Mouse (Mus musculus): ENCODE results near the gene Nkiras2.
"Not testable (repeated sequence)": the region's sequence is repeated elsewhere in the genome, so short reads cannot be mapped to it uniquely, and the experiment has no call there.

Gene Nkiras2

DNA sequence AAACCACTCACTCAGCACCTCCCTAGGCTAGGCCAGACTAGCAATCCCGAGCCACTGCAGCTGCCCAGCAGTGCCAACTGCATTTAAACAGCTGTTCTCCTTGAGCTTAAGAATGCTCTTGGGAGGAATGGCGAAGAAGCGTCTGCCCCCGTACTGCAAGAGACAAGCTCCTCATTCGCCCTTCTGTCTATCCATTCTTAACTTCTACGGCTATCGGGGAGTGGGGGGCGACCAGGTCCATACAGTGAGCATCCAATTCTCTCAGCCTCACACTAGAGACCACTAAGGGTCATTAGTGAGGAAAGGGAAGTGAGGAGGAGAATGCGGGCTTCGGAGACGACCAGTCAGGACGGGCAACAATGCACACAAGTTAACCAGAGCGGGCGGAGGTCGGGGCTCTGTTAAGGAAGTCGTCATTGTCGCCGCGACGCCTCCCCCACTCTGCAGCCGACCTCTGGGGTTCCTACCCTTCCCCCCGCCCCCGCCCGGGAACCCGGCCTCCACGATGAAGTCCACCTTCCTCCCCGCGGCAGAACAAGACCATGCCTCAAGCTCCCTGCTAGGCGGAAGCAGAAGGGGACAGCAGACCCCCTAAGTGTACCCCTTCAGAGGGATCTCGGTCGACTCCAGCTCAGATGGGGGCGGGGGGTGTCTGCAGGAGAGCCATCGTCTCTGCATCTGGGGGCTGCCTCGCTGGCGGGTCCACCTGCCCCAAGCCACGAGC, at the start of gene Nkiras2:
TSS of gene Nkiras2 (plus strand) at position 484 of the 724 bp plus-strand sequence.
- peak; percentile 35 for DNase-seq

DNA sequence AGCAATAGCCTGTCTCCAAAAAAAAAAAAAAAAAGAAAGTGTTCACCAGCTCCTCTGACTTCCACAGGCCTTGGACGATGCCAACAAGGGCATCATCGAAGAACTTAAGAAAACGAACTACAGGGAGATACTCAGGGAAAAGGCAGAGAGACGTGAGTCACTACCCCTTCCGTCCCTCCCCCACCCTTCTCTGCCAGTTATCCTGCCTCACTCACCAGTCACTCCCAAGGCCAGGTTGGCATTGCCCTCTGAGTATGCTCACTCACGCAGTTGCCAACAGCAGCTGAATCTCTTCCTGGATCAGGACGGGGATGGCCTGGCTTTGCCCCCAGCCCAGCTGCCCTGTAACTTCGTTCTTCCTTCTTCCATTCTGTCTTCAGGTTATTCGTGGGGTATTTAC, 49.3 kb upstream of the Nkiras2 start:
- no peak for DNase-seq

DNA sequence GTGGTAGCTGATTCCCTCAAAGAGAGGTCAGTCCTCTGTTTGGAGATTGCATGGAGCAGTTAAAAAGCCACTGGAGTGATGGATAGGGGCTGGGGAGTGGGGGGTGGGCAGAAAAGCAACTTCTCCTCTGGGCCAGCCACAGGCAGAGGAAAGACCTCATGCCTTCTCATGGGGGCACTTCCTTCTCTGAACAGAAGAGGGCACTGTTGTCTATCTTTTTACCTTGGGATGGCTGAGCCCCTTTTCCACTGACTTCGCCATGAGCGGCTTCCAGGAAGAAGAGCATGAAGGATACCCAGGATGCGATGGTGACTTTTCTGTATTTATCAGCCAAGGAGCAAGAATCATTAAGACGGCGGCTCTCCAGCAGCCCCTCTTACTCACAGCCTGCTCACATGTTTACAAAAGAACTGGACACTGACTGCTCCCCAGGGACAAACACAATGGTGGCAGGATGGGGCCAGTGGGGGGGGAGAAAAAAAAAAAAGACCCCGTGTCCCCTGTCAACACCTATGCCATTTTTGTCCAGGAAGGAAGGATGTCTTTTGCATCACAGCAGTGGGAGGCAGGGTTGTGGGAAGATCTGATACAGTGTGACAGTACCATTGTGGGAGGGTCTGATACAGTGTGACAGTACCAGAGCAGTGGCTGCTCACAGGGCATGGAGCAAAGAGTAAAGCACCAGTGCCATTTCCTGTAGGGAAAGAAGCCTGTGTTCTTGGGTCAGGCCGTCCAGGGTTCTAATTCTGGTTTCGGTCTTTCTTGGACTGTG, 48.4 kb upstream of the Nkiras2 start:
- DNase-seq, result peak; percentile 49

DNA sequence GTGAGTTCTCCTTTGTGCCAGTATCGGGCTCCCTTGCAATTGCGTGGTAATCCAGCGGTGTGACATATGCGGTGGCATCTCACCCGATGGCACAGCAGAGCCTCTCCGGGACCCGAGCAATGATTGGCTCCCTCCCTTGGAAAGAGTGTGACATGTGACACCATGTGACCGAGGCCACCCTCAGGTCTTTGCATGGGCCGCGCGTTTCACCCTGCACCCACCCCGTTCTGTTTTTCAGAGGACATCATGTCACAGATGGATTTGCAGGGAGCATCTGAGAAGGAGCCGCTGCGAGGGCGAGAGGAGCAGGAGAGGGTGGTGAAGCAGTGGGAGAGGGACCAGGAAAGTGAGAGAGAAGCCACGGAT, 47.9 kb upstream of the Nkiras2 start:
- DNase-seq, result peak; percentile 26

DNA sequence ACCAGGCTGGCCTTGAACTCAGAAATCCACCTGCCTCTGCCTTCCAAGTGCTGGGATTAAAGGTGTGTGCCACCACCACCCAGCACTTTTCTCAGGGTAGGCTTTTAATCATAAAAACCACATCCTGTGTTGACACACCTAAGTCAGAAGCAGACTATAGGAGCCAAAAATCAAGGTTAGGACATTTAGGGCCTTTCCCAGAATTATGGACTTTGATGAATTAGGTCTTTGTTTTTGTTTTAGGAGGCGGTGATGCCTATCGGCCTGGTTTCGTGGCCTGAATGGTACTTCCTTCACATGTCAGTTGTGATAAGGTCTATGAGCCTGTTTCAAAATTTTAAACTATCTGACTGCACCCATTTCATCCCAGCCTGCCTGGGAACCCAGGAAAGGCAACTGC, 44.9 kb upstream of the Nkiras2 start:
- DNase-seq, result no peak

DNA sequence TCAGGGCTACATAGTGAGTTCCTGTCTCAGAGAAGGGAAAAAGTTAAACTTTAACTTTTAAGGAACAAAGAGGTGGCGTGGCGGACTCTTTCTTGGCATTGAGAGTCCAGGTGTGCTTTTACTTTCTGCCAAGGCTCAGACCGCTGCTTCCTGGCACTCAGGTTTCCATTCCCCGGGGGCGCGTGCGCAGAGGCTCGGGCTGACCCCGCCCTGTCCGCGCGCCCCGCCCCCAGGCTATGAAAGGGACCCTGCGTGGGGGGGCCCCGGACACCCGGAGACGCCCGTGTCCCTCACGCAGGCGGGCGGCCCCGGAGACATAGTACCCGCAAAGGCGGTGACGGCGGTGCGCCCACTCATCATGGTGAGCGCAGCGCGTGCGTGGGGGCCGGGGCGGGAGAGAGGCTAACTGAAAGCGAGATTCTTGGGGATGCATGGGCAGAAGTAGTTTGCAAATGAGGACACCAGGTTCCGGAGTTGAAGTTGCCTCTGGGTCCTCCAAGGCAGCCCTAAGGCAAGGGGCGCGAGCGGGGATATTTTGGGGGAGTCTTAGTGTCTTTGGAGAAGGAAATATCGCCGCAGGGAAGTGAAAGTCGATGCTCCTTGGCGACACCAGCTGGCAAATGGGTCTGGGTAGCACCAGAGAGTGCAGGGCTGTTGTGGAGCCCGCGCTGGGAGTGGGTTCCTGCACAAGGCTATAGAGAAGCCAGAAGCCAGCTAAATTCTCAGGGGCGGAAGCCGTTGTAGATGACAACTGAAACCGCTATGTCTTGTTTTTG, 44.1 kb upstream of the Nkiras2 start, which contains the start of gene Cnp:
TSS of gene Cnp (plus strand) at position 197 of the 776 bp plus-strand sequence.
- DNase-seq, result peak; percentile 58

DNA sequence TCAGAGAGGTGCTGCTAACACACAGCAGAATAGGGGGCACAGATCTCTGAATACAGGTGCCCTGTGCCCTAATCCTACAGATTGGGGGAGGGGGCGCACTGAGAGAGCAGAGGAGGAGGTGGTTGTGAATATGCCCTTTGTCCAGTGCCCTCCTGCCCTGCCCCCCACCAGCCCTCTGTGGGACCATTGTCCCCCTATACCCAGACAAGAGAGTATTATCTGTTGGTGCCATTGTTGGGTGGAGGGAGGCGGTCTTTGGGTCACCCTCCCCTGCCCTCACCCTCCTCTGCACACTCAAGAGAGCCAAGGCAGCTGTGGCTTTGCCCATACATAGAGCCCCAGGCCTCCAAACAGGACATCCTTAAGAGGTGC, 43.6 kb upstream of the Nkiras2 start:
- DNase-seq, result no peak

DNA sequence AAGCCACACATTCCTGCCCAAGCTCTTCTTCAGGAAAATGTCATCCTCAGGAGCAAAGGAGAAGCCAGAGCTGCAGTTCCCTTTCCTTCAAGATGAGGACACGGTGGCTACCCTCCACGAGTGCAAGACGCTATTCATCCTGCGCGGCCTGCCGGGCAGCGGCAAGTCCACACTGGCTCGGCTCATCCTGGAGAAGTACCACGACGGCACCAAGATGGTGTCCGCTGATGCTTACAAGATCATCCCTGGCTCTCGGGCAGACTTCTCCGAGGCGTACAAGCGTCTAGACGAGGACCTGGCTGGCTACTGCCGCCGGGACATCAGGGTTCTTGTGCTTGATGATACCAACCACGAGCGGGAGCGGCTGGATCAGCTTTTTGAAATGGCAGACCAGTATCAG, 42.8 kb upstream of the Nkiras2 start:
- DNase-seq, result no peak

DNA sequence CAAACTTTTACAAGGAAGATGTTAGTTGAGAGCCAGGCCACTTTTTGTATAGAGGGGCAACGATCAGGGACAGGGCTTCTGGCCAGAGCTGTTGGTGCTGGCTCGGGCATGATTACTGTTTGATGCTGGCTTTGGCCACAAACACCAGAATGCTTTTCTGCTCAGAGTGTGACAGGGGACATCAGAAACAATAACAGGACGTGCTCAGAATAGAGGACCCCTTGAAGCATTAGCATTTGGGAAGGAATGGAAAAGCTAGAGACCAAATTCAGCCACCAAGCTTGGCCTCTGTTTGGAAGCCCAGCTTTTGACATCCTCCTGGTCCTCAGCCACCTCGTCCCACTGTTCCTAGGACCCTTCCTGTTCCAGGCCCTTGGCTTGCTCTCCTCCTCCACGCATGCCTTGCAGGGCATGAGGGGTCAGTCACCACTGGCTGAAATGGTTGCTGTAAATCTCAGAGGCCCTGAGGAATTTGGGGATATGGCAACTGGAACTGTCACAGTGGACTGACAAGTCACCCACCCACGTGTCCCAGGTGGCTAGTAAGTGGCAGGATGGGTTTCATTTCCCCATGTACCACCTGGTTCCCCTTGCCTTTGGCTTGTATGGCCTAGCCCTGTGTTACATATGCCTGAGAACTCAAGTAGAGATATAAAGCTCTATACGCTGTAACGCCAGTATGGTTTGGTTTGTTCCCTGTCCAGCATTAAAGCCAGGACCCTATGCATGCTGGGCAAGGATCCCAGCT, 41.0 kb upstream of the Nkiras2 start:
- no peak for DNase-seq

DNA sequence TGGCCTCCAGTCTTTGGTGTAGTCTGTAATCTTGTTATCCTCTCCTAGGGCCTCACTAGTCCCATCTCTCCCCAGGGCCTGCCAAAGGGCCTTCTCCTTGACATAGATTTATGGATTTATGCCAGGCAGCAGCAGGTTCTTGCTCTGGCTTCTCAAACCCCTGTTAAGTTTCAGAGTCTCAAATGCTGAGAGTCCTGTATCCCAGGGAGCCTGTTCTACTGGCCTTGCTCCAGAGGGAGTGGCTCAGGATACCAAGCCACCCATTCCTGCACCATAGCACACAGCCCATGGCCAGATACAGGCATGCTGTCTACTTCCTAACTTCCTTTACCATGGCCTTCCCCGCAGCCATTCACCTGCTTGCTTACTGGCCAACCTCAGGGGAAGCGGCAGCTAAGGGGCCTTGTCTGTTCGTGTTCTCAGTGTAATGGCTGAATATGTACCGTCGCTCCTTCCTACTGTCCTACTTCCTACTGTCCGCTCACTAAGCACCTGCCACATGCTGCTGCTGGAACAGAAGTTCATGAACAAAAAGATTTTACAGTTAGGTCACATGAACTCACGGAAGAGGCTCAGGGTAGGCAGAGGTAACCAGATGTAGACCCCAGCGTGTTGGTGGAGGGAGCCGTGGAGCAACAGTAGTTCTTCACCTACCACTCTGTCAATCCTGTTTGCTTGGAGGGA, 39.8 kb upstream of the Nkiras2 start:
- no peak for DNase-seq

DNA sequence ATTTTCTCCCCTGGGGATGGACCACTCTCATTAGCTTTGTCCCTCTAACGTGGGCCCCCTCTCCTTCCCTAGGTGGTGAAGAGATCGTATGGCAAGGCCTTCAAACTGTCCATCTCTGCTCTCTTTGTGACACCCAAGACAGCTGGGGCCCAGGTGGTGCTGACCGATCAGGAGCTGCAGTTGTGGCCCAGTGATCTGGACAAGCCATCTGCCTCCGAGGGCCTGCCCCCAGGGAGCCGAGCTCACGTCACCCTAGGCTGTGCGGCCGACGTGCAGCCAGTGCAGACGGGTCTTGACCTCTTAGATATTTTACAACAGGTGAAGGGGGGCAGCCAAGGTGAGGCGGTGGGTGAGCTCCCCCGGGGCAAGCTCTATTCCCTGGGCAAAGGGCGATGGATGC, 38.8 kb upstream of the Nkiras2 start:
- DNase-seq, result no peak

DNA sequence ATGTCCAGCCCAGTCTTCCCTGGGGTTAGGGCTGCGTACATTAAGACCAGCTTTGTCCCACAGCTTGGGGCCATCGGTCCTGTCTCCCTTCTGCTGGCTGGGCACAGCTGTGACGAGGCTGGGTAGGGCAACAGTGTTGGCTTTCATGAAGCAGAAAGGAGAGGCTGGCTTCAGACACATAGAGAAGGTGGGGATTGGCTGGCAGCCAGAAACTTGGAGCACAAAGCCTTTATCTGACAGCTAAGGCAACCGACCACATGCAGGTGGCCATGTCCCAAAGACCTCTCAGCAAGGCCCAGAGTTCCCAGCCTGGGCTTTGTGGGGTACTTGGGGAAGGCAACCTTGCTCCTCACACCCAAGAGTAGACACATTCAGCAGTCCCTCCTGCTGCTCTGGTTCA, 37.3 kb upstream of the Nkiras2 start:
- DNase-seq, result no peak

DNA sequence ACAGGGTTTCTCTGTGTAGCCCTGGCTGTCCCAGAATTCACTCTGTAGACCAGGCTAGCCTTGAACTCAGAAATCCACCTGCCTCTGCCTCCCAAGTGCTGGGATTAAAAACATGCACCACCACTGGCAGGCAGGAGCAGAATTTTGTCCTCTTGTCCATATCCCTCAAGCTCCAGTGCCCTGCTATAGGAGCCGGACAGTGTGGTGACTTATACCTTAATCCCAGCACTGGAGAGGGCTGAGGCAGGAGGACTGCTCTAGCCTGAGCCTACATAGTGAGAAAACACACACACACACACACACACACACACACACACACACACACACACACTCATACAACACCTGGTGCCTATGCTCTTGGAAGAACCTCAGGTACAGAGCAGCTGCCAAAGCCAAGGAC, 36.6 kb upstream of the Nkiras2 start:
- not testable (repeated sequence) for DNase-seq

DNA sequence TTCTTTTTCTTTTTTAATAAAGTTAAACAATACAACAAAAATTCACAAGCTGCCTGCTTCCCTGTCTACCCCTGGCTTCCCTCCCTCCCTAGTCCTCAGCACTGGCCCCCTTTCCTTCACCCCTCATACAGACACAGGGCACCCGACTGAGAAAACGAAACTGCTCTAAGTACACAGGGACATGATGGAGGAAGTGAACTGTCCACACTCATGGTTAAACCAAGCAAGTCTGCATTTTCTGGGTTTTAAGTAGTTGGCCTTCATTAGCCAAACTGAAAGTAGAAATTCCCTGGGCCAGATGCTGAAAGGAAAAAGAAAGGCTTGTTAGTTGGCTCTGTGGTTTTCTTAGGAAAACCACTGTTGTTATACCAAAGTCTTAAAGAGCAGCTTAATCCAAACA, 36.2 kb upstream of the Nkiras2 start:
- no peak for DNase-seq

DNA sequence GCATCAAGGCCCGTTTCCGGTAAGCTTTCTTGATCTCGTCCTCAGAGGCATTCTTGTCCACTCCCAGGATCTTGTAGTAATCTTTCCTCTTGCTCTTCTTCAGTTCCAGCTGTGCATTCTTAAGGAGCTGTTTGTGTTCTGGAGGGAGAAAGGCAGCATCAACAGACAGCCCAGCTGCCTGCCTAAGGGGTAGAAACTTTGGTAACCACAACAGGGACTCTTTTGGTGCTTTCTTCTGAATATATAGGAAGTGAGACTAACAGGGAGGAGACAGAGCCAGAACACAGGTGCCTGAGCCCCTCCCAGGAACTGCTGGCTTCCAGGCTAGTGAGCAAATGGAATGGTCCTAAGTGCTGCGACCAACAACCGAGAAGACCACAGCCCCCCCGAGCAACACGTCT, 34.5 kb upstream of the Nkiras2 start:
- no peak for DNase-seq

DNA sequence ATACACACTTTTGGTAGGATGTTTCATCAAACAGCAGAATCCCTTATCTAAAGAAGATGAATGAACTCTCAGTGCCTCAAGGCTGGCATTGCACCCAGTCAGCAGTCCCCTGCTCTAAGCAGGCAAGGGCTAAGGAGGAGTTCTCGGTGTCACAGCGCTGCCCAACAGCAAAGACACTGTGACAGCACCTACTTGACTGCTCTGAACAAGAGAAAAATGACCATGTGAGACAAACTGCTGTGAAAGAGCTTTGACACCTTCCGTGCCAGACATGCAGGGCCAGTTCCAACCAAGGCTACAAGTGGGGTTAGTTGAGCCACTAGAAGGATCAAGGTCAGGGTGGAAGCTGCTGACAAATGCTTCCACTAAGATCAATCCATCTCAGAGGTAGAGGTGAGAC, 33.9 kb upstream of the Nkiras2 start:
- no peak for DNase-seq

DNA sequence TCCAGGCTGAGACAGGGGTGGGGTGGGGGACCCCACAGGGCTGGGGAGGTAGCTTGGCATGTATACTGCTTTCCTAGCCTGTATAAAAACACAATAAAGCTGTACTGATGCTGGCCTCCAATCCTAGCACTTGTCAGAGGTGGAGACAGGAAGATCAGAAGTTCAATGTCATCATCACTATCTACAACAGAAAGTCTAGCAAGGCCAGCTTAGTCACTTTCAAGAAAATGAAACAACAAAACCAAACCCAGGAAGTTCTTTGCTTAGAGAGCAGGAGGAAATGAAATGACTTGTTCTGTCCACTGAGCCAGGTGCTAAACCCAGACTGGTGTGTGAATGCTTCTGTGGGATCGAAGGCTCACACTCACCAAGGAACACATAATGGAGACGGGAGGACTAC, 30.6 kb upstream of the Nkiras2 start:
- DNase-seq, result no peak

DNA sequence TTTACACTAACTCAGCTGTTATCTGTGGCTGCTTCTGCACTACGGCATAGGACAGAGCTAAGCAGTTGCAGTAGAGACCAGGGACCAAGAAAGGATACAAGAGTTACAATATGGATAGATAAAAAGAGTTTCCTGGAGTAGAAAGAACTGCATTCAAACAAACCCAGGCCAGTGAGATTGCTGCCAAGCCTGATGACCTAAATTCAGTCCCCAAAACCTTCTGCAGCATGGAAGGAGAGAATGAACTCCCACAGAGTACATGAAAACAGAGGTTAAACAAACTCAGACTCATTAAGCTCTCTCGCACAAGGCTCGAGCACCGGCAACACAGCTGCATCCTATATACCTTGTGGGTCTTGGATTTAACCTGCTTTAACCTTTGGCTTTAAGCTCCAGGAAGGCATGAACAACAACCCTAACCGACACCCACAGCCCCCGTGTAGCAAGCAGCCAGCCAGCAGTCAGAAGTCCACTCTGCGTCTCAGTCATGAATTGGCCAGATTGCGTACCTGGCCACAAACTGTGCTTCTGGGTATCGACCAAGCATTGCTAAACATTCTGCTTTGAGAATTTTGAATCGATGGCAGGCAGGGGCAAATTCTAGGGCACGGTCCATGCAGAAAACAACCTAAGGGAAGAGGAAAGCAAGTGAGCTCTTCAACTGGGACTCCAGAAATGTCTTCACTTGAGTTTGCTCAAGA, 26.5 kb upstream of the Nkiras2 start:
- no peak for DNase-seq

DNA sequence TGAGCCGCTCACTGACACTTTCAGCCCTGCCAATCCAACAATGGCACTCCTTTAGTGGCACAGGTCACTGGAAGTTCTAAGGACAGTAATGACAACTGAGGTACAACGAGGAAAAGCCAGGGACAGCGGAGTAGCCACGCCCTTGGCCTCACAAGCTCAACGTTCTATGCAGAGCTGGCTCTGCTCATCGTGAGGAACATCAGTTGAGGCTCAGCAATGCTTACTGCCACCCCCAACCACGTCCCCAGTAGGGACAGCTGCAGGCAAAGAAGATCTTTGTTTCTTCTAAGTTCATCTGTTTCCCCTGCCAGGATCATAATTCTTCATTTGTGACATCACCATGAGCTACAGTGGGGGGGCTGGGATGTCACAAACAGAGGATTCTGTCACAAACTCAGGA, 24.4 kb upstream of the Nkiras2 start:
- no peak for DNase-seq

DNA sequence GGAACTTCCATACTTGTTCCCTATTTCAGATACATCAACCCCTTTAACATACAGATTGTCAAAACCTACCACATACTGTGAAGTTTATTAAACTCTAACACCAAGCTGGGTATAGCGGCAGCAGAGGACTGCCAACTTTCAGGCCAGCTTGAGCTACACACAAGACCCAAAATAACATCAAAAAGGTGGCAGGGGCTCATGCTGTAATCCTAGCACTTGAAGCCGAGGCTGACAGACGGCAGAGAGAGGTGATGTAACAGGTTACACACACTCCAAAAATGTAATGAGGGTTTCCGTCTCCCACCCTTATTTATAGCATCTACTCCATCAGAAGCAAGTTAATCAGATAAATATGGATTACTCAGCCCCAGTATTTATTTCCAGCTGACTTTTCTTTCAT, 23.5 kb upstream of the Nkiras2 start:
- DNase-seq, result no peak

DNA sequence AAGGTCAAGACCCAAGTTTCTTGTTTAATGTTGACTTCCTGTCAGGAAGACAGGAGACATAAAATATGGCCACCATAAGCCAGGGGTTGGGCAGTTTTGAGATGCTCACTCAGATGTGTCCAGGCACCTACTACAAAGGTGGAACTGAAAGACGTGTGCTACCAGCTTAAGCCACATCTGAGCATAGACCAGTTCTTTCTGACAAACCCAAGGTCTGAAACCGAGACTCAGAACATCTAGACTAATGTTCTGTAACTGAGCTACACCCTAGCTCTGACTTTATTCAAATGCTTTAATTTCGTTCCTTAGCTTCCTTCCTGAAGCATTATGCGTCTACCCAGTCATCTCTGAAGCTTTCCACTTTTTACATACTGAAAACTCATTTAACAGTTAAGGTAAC, 21.0 kb upstream of the Nkiras2 start:
- DNase-seq, result no peak

DNA sequence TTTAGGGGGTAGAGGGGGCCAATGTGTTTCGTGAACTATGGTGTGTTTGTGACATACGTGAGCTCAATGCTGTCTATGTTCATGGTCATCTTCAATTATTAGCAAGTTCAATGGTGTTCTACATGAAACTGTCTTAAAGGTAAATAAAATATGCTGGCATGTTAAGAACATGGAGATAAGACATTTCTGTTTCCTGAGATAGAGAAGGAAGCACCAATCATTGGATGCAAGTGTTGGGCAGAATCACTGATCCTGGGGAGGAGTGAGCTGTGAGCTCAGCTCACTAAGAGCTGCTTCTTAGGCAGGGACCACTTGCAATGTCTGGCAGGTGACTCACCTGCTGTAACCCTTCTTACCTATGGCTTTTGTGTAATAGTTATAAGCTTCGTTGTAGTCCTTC, 17.7 kb upstream of the Nkiras2 start:
- DNase-seq, result no peak

Data from right cerebral cortex, postnatal 25 days (tissue).